25 mouse cellular contexts compared by ENCODE assay signal in the genomic region with DNA sequence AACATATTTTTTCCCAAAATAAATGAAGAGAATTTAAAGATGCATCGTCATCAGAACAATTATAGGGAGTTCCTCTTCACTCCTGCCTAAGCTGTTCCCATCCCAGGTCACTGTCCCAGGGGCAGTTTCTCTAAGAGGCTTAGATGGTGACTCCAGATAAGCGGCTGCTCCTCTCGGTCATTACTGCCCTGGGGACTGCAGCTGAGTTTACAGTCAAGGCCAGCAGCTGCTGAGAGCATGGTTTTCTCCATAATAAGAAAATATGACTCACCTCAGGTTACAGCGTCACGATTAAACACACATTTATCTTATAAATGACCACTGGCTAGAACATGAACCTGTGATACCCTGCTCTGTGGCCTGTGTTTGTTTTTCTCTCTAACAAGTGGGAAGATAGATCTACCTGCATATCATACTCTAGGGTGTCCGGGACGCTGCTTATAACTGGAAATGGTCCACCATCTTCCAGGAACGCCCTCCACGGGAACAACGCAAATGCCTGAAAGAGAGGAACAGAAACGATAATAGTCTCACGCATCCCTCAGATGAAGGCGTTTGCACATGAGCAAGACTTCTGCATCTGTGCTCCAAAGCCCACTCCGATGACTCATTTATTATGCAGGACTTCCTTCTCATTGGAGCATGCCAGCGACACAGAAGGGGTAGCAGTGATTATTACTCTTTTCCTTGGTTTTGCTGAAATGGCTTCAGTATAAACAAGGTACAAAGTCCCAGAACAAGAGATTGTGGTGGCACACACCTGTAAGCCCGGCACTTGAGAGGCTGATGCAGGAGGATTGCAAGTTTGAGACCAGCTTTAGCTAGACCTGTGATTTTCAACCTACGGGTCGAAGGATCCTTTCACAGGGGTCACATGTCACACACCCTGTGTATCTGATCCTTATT.
DNase-seq lines count a peak whose midpoint lies in the region; ATAC-seq and TF ChIP-seq lines count a peak whose summit lies in the region.
"Had no signal": no experiment of that assay in that cellular context is flagged by ENCODE, and none has a peak within 500 bp of the region (broad histone marks: within the 10 kb centered on the region; RNA-seq: fewer than 3 reads in every experiment).

No protein-coding gene starts in this region.

- H3K27me3 ChIP-seq in C2C12 (ENCODE audit: control insufficient read depth, insufficient read depth, insufficient read length), result no peaks in the 10 kb centered on the region
- no peaks in the 10 kb centered on the region for H3K27me3 ChIP-seq in intestine, embryonic 15.5 days (replicated peaks)
- H3K27me3 ChIP-seq: hindbrain, embryonic 15.5 days; kidney, embryonic 15.5 days; liver, embryonic 13.5 days; midbrain, embryonic 13.5 days; neural tube, embryonic 12.5 days had no signal

- no peak overlapping the region for H3ac ChIP-seq in C2C12 (ENCODE audit: control insufficient read depth, insufficient read length, low read depth)

- peak; percentile 34 for ATAC-seq in intestine, embryonic 15.5 days
- ATAC-seq: forebrain, postnatal 0 days; midbrain, embryonic 13.5 days had no signal

- no peak overlapping the region for H3K4me2 ChIP-seq in intestine, embryonic 15.5 days (replicated peaks)
- H3K4me2 ChIP-seq: hindbrain, embryonic 15.5 days; kidney, embryonic 15.5 days; liver, embryonic 13.5 days; midbrain, embryonic 13.5 days; neural tube, embryonic 12.5 days had no signal

- no peaks in the 10 kb centered on the region for H3K79me2 ChIP-seq in C2C12 (ENCODE audit: control insufficient read depth, insufficient read depth)

- H3K4me1 ChIP-seq in intestine, embryonic 15.5 days (replicated peaks), result peaks cover 6% of the 10 kb centered on the region
- H3K4me1 ChIP-seq: hindbrain, embryonic 15.5 days; liver, embryonic 13.5 days had no signal

- TF ChIP-seq CTCF in C2C12 (IDR thresholded peaks at IDR 0.05; ENCODE audit: control insufficient read depth, insufficient read depth, insufficient read length), result no peak

- WGBS in intestine, embryonic 15.5 days, result 66% methylated on average over 18 of the region's 18 CpGs

- no peak overlapping the region for H3K9ac ChIP-seq in intestine, embryonic 15.5 days
- H3K9ac ChIP-seq: forebrain, postnatal 0 days; hindbrain, embryonic 15.5 days; kidney, embryonic 15.5 days; liver, embryonic 13.5 days; midbrain, embryonic 13.5 days; neural tube, embryonic 12.5 days had no signal

- no peaks in the 10 kb centered on the region for H3K36me3 ChIP-seq in C2C12 (ENCODE audit: control insufficient read depth, insufficient read depth)
- no peaks in the 10 kb centered on the region for H3K36me3 ChIP-seq in intestine, embryonic 15.5 days
- H3K36me3 ChIP-seq: embryonic facial prominence, embryonic 10.5 days; heart, embryonic 10.5 days; hindbrain, embryonic 15.5 days; kidney, embryonic 15.5 days; liver, embryonic 13.5 days; midbrain, embryonic 13.5 days; neural tube, embryonic 12.5 days had no signal

- no peaks in the 10 kb centered on the region for H3K9me3 ChIP-seq in intestine, embryonic 15.5 days
- H3K9me3 ChIP-seq: embryonic facial prominence, embryonic 10.5 days; heart, embryonic 10.5 days; hindbrain, embryonic 15.5 days; kidney, embryonic 15.5 days; liver, embryonic 13.5 days; midbrain, embryonic 13.5 days; neural tube, embryonic 12.5 days had no signal

- no peak overlapping the region for H3K27ac ChIP-seq in intestine, embryonic 15.5 days
- H3K27ac ChIP-seq: embryonic facial prominence, embryonic 10.5 days; heart, embryonic 10.5 days; hindbrain, embryonic 15.5 days; kidney, embryonic 15.5 days; liver, embryonic 13.5 days; midbrain, embryonic 13.5 days; neural tube, embryonic 12.5 days had no signal

- no peaks in the 10 kb centered on the region for H3K79me3 ChIP-seq in C2C12 (ENCODE audit: low read depth)

- DNase-seq in adrenal gland, adult 8-10 months, result peak; percentile 47
- DNase-seq in adrenal gland, postnatal 25 days, result no peak
- DNase-seq in retina, postnatal 7 days (ENCODE audit: low read depth, low spot score), result peak; percentile 13
- no peak for DNase-seq in urinary bladder, adult 18-20 months (ENCODE audit: low spot score in 2 of 2)
- DNase-seq in thymus, postnatal 10 days (ENCODE audit: low spot score in 2 of 2), result no peak
- no peak for DNase-seq in right cerebral cortex, postnatal 10 days (ENCODE audit: low spot score in 2 of 2)
- DNase-seq: B cell, adult 2 months; cerebellum, adult 11 months; cerebellum, adult 9-11 months; forebrain, postnatal 0 days; kidney, adult 11 months; kidney, postnatal 36 days; liver, embryonic 13.5 days; lung, adult 2 months; lung, postnatal 14 days; right cerebral cortex, postnatal 14 days; thymus, postnatal 25 days had no signal

- no peak overlapping the region for H3K4me3 ChIP-seq in C2C12 (ENCODE audit: insufficient read depth, poor library complexity, severe bottlenecking)
- H3K4me3 ChIP-seq in intestine, embryonic 15.5 days (replicated peaks), result no peak overlapping the region
- H3K4me3 ChIP-seq: embryonic facial prominence, embryonic 10.5 days; heart, embryonic 10.5 days; hindbrain, embryonic 15.5 days; kidney, embryonic 15.5 days; liver, embryonic 13.5 days; midbrain, embryonic 13.5 days; neural tube, embryonic 12.5 days had no signal

TF ChIP-seq in C2C12, 6 proteins besides CTCF, POLR2A, EP300 and RAD21:
- no peak for TF ChIP-seq CEBPB (IDR thresholded peaks at IDR 0.05; ENCODE audit: low read depth)
- peak; percentile 85 for TF ChIP-seq MYOD1 (IDR thresholded peaks at IDR 0.05; ENCODE audit: control insufficient read depth, insufficient read length, low read depth)
- peak; percentile 62 for TF ChIP-seq MAX (IDR thresholded peaks at IDR 0.05)
- no peak for TF ChIP-seq FOSL1 (IDR thresholded peaks at IDR 0.05; ENCODE audit: insufficient read depth, low read length, poor library complexity, severe bottlenecking)
TF ChIP-seq in C2C12: peak in this region for 2.

Comparison
In these comparisons a context has a peak if more than half of its experiments do, and no peak if none do; other contexts are left out.
1. DNase-seq: peak in adrenal gland, adult 8-10 months (single experiment) and retina, postnatal 7 days (single experiment); none in adrenal gland, postnatal 25 days (single experiment), urinary bladder, adult 18-20 months (0 of 2), thymus, postnatal 10 days (0 of 2) and right cerebral cortex, postnatal 10 days (0 of 2).